Mouse (Mus musculus) liver (tissue): ENCODE measurements around the gene Mipep.

Experiments used
- DNase-seq: peaks from one replicate; pipeline ENCODE4 v3.0.0-alpha.2; 2020; ENCODE audit warnings: mixed read lengths

Mipep gene

DNA sequence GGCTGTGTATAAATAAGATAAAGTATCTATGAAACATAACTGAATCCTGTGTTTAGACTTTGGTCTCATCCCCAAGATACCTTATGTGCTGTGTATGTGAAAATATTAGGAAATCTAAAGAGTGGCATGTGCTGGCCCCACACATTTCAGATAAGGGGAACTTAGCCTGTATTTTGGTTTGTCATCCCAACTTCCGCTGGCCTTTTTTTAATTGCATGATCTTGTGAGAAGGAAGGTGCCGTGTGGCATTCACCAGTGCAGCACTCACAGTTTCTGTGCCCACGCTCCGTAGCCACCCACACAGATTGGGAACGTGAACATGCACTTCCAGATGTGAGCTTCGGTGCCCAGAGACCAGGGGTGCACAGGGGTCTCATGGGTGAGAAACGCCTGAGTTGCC, 26.7 kb upstream of the Mipep start:
- DNase-seq, result no peak

DNA sequence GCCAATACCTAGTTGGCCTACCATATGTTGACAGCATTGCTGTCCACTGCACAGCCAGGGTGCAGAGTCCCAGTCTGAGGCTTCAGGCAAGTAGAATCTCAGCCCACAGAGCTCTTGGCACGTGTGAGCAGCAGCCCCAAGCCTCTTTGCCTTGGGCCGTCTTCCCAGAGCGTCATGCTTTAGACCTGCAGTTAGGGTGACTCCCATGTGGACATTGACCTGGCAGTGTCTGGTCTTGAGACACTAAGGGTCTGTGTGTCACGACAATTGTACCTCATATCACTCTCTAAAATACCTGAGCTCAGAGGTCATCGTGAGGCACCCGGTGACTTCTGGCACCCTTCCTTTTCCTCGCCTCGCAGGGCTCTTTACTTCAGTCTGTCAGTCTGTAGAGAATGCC, 25.3 kb upstream of the Mipep start:
- no peak for DNase-seq

DNA sequence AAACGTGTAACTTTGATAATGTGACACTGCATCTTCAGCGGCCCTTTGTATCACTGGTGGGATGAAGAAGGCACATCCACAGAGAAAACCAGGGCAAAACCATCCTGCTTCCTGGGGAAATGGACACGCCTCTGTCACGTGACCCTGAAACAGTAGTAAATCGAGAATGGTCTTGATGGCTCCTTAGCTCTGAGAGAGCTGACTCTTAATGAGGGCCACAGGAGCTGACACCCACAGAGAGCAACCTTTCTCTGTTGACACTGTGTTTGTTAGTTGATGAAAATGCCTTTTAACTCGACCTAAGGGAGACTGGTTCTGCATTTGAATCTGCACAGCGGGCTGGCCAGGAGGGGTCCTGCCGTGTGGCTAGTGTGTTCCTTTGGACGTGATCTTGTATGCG, 22.6 kb upstream of the Mipep start:
- DNase-seq, result no peak

DNA sequence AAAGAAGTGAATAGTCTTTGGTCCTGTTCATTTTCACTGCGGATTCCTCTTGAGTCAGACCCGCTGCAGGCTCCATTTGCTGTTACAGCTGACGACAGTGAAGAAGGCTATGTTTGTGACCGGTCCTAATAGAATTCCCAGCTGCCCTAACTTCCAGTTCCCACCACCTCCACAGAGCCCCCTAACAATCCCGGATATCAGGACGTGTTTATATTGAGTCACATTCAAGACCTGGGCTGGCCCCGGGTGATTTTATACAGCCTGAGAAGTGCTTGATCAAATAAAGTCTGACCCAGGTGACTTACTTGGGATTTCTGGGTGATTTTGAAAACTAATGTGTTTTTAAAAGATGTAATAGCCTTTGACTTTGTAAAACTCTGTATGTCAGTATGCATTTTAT, 21.6 kb upstream of the Mipep start:
- DNase-seq, result no peak

DNA sequence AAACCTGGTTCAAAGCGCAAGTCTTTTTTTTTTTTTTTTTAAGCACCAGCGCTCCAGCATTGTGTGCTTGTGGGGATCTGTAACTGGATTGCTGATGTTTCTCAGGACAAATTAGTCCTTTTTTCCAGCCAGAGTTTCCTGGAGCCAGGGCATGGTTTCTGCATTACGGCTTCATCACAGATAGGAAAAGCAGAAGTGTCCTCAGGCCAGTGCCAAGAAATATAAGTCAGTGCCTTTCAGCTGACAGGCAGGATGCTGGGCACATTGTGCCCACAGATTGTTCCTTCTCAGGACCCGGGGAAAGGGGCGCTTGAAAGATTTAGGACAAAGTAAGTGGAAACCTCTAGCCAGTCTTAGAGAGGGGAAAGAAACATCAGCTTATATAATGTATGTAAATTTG, 20.6 kb upstream of the Mipep start:
- DNase-seq, result no peak

DNA sequence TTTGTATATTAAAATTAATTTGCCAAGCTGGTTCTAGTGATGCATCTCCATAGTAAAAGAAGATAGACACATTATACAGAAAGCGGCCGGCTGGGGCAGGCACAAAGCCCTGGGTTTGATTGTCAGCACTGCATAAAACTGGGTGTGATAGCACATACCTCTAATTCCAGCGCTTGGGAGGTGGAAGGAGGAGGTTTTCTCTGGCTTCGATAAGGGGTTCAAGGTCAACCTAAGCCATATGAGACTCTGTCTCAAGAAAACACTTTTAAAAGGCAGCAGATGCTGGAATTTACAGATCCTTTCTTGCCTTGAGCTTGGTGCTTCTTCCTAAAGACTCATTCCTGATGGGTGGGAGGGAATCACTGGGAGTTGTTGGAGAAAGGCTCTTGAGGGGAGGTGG, 19.8 kb upstream of the Mipep start:
- no peak for DNase-seq

DNA sequence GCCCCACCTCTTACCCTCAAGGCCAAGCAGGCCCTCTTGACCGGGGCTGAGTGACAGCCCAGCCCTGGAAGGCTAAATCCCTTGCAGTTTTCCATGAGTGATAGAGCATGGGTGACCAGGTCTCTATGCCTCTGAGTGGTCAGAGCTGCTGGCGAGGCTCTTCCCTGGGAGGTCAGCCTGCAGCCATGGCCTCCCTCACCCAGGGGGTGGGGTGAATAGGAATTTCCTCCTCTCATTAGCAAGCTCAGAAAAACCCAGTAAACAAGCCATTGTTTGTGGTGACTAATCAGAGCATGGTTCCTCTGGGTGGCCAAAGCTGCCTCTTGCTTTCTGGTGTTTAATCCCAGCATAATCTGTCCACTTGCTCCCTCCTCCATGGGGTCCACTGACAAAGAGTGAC, 19.3 kb upstream of the Mipep start:
- no peak for DNase-seq

DNA sequence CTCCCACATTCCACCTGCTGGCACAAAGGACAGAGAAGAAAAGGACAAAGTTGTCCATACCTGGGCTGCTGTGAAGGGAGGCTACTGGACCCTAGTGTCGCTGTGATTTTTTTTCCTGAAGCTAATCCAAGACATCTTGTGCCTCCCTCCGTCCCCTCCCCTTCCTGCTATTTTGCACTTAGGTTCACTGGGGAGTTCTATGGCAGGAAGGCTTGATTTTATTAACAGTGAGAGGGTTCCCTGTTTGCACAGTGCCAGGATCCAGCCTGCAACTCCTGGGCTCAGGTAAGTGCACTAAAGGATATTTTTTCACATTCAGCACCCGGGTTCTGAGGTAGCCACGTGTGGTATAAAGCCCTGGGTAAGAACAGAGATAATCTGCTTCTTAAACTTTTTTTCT, 16.5 kb upstream of the Mipep start, which contains the start of gene C1qtnf9:
TSS of gene C1qtnf9 (plus strand) at position 251 of the 400 bp plus-strand sequence.
- no peak for DNase-seq

DNA sequence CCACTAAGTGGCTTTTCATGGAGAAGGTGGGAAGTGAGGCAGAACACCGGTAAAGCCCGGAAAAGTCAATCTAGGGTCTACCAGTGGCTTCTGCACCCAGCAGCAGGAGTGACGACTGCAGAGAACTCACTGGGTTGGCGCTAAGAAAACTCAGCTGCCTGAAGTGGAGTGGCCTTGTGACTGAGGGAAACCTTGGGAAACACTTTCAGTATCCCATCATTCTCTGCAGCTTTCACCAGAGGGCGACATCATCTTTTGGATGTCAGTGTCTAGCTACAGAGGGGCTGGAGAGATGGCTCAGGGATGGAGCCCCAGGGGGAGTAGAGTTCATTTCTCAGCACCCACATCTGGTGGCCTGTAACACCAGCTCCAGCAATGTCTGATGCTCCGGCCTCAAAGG, 15.0 kb upstream of the Mipep start:
- DNase-seq, result no peak

DNA sequence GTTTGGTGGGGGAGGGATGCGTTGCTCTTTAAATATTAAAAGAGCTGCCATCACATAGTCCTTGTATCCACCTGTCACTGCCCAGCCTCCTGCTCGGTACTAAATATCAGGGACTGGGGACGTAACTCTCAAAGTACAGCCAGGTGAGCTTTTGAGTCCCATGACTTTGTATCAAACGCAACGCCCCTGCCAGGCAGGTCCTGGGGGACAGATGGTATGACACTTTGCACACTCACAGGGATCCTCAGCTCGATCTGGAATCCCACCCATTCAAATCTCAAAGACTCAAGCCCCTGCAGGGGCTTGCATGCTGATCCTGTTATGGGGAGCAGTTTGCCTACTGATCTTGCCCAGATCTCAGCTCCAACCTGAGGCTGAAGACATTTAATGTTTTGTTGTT, 13.8 kb upstream of the Mipep start:
- no peak for DNase-seq

DNA sequence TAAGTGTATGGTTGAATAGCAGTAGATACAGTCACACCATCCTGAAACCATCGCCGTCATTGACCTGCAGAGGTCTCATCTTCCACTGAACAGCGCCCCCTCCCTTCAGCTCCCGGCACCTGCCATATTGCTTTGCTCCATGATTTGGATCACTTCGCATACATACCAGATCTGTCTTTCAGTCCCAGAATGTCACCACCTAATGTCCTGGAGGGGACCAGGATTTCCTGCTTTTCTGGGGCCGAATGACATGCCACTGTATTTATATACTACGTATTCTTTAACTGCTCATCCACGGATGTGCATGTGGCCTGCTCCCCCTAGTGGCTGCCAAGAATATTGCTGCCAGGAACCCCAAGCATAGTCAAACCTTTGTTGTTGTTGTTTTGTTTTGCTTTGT, 13.3 kb upstream of the Mipep start:
- peak; percentile 69 for DNase-seq

DNA sequence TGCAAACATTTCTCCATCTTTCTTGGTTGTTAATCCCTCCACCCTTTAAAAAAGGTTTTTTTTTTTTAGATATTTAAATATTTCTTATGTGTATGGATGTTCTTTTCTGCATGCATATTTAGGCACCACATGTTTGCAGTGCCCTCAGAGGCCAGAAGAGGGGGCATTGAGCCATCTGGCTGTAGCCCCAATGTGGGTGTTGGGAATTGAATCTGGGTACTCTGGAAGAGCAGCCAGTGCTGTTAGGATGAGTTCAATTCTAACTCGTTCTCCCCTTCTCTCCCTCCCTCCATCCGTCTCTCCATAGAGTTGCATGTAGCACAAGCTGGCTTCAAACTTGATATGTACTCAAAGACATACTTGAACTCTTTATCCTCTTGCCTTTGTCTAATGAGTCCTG, 10.9 kb upstream of the Mipep start:
- DNase-seq, result no peak

DNA sequence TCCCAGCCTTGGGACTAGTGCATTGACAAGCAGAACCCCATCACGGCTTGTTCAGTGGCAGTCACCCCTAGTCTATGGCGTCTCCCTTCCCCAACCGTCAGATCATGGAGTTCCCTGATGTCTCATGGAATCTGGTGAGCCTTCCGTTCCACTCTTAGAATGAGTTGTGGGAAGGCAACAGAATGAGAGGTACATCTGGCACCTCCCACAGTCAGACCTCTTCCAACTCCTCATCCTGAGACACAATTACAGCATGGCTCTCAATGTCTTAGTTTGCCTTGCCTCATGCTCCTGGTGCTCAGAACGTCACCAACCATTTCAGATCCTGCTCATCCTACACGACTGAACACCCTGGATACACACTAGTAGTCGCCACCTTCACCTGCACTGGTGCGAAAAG, 7.9 kb upstream of the Mipep start:
- no peak for DNase-seq

DNA sequence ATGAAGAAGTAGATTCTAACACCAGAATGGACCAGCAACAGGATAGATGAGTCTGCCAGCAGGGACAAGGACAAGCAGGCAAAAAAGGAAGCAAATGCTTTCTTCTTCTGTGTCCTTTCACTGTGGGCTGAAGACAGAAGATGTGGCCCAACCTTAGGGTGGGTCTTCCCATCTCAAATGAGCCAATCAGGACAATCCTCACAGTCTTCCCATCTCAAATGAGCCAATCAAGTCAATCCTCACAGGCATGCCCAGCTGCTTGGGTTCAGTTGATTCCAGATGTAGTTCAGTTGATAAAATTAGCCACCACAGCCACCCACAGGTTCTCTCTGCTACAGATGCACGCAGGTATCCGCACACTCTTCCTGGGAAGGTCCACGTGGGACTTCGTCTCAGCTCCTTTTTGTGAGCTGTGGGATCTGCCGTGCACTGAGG, 6.9 kb upstream of the Mipep start:
- DNase-seq, result peak; percentile 17

DNA sequence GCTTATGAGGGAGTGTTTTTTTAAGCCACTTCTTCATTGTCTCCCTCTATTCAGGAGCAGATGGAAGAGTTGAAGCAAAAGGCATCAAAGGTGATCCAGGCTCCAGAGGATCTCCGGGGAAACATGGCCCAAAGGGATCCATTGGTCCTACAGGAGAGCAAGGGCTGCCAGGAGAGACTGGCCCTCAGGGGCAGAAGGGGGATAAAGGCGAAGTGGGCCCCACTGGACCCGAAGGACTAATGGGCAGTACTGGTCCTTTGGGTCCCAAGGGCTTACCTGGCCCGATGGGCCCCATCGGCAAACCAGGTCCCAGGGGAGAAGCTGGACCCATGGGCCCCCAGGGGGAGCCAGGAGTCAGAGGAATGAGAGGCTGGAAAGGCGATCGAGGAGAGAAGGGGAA, 5.2 kb upstream of the Mipep start:
- DNase-seq, result no peak

DNA sequence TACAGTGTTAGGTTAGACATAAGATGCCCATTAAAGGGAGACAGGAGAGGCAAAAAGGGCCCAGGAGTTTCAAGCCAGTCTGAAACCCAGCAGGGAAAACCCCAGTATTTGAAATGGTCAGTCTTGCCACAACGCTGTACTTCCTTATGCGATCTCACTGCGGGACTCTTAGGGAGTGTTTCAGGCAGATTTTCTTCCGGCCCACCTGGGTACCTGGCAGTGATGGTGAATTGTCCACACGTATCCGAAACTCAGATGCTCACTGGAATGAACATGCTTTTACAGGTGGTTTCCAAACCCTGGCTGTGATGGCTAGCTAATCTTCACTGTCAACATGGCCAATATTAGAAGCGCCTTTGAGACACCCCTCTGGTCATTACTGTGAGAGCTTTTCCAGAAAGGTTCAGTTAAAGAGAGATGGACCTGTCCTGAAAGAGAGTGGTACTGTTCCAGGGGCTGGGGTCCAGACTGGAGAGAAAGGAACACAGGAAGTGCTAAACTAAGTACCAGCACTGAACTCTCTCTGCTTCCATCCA, 2.2 kb upstream of the Mipep start:
- no peak for DNase-seq

DNA sequence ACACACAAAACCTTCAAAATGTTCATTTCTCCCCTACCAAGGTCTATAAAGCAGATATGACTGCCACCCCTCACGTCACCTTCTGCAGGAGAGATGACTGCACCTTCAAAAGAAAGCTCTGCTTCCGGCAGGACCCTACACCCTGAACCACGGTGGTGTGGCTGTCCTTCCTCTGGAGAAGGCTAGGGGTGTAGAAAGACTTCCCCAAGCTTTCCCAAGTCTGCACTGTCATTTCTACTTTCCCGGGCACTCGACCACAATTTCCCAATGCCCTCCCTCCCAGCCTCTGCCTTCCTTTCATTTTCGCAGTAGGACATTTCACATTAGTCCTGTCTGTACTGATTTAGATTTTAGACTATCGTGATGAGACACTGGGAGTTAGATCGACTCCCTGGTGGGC, 1.2 kb upstream of the Mipep start:
- DNase-seq, result no peak

DNA sequence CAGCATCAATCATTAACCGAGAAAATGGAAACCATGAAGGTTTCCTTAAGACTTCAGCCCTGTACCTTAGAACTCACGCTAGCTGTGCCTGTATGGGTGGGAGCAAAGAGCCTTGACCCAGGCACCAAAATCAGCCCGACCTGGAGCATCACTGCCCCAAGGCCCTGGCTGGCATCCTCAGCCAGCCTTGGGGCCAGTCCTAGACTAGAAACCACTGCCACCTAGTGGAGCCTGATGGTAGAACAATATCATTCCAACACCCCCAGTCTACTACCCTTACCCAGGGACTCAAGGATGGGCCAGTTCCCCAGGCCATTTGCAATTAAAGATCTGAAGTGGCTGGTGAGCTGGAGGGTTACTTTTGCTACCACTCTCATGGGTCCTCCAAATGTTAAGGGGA, 5.7 kb downstream of the Mipep start:
- peak; percentile 44 for DNase-seq

DNA sequence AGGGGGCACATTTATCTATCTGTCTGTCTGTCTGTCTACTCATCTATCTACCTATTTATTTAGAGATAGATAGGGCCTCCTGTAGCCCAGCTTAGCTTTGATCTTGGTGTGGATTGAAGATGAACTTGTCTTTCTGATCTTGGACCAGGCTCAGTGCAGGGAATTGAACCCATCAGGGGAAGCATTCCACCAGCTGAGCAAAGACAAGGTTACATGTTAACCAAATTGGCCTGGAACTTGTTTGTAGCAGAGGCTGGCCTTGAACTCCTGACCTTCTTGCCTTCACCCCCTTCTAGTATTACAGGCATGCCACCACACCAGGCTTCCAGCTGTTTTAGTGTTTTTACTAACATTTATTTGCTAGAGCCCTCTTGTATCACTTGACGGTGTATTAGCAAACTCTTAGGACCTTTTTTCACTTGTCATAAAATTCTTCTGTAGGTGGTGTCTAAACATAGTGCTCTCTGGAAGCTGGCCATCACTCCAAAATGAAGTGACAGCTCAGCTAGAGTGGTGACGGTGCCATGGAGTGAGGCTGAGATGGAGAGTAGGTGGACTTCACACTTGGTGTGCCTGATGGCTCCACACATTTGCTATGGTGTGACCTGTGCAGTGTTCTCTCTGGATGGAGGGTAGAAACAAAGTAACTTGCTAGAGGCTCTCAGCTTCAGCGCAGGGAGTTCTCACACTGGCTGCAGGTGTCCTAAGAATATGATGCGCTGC, 12.4 kb downstream of the Mipep start:
- DNase-seq, result peak; percentile 22

DNA sequence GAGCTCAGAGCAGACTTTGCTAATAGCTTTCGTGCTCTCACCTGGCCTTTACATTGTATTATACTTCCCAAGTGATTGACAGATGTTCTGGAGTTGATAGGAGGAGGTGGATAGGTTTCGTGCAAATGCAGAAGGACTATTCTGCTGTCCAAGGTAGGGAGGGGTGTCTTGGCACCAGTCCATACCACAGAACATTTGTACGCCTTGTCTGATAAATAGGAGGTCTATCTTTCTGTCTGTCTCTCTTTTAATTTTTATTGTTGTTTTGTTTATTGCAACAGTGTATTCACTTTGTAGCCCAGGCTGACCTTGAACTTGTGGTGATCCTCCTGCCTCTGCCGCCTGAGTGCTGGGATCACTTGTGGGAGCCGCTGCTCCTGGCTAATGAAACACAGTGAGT, 13.2 kb downstream of the Mipep start:
- no peak for DNase-seq

DNA sequence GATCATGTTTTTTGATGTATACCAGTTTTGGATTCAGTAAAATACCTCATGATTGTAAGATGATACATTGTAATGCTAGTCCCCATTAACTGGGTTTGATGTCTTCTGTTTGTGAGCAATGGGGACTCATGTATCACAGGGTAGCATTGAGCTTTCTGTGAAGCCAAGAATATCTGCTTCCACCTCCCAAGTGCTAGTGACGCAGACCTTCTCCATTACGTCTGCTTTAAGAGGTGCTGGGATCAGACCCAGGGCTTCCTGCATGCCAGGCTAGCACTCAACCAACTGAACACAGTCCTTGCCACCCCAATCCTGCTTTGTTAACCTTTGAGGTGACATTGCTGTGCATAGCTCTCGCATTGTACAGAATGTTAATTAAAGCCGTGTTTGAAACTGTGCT, 14.3 kb downstream of the Mipep start:
- DNase-seq, result no peak

DNA sequence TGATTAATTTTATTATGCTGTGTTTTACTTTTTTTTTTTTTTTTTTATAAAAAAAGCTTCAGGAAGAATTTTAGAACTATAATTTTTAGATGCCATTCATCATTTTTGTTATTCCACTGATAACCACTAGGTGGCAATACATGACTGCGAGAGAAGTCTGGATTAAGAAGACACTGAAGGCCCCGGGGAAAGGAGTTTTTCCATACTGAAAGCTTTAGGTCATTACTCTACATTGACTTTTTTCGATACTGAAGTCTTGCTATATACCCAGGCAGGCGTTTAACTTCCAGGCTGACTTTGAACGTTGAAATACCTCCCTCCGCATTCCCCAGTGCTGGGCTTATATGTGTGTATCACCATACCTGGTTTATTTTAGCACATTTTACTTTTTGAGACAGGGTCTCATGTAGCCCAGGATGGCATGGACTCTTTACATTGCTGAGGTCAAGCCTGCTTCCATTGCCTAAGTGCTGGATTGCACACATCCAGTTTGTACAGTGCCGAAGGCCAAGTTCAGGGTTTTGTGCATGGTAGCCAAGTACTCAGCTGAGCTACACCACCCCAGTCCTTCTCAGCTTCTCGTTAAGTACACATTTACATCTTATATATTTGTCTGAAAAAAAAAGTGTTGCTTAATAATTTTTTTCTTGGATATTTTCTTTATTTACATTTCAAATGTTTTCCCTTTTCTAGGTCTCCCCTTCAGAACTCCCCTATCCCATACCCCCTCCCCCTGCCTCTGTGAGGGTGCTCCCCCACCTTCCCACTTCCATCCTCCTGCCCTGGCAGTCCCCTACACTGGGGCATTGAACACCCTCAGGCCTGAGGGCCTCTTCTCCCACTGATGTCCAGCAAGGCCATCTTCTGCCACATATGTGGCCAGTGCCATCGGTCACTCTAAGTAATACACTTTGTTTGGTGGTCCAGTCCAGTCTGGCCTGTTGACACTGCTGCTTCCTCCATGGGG, 15.7 kb downstream of the Mipep start:
- DNase-seq, result no peak

DNA sequence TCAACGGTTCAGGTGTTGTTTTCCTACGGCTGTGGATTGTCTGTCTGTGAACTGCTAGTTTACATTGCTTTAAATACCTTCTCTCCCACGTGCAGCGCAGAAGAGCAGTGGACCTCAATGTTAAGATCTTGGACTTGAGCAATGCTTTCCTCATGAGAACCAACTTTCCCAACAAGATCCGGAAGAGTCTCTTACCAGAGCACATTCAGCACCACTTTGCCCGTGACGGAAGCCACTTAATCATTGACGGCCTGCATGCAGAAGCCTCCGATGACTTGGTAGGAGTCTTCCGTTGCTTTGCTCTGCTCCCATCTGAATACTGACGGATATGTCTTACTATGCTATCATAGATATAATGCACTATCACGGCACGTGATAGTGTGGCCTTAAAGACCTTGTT, 17.7 kb downstream of the Mipep start:
- no peak for DNase-seq

DNA sequence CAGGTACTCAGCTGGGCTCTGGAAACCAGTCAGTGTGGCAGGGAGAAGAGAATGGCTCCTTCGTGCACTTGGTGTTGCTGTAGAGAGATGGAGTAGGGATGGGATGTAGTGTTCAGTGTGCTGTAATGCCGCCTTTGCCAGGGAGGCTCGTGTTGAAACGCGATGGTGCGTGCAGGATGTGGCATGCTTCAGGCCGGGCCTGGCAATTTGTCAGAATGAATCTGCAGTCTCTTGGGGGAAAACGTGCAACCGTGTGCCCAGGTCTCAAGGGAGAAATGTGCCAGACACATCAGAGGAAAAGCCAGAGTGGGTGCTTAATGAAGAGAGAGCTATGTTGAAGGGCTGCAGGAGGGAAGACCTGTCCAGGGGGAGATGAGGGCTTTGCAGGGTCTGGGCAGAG, 20.6 kb downstream of the Mipep start:
- DNase-seq, result no peak
